Mouse (Mus musculus): ENCODE data around the gene Gdf15. TPM values are rescaled to one million over a fixed set of nuclear protein-coding genes. Genes with fewer than 3 reads are reported as not detected.

Gdf15 gene
- polyA plus RNA-seq, 1 experiment = 11.2 TPM

GRCm38 (mm10) chr8:70605871-70606779 lies 26.1 kb downstream of the Gdf15 start:
- no peak for DNase-seq
- WGBS = 71% methylated on average over 9 of the region's 9 CpGs
- Histone ChIP-seq H3K4me1 (ENCODE audit: control insufficient read depth, insufficient read depth, low read length) (peaks cover 6% of the 10 kb centered on the region; the same call in 1 of the 2 replicates), H3K27ac (ENCODE audit: insufficient read depth, low read depth, low read length) (no peak overlapping the region), H3K36me3 (ENCODE audit: control insufficient read depth, insufficient read depth, low read length) (no peaks in the 10 kb centered on the region), H3K27me3 (replicated peaks; ENCODE audit: control insufficient read depth, insufficient read depth, low read length) (no peaks in the 10 kb centered on the region), H3K4me3 (ENCODE audit: insufficient read depth, low read depth, low read length) (no peak overlapping the region)
- no peak for TF ChIP-seq POLR2A (IDR thresholded peaks at IDR 0.05; ENCODE audit: low read depth, low read length)
- no peak for TF ChIP-seq CTCF (conservative IDR thresholded peaks at IDR 0.05; ENCODE audit: insufficient read depth, insufficient read length, low read depth, low read length)

DNA sequence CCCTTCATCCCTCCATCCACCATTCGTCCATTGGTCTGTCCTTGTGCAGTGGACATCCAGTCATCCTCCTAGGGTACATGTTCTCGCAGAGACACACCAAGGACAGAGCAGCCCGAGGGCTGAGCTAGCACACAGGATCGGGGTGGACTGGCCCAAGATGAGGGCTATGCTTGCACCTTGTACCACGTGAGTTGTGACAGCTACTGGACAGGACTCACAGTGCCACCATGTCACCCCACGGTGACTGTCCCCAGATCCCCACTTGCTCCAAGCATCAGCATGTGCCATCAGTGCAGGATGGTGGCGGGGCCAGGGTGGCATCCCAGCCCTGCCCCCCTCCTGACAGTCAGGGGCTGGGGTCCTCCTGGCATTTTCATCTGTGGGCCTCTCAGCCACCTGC lies 27.7 kb downstream of the Gdf15 start:
- Histone ChIP-seq H3K36me3 (ENCODE audit: control insufficient read depth, insufficient read depth, low read length) (no peaks in the 10 kb centered on the region), H3K27ac (ENCODE audit: insufficient read depth, low read depth, low read length) (no peak overlapping the region), H3K27me3 (replicated peaks; ENCODE audit: control insufficient read depth, insufficient read depth, low read length) (no peaks in the 10 kb centered on the region), H3K4me3 (ENCODE audit: insufficient read depth, low read depth, low read length) (no peak overlapping the region), H3K4me1 (ENCODE audit: control insufficient read depth, insufficient read depth, low read length) (peaks cover 5% of the 10 kb centered on the region; the same call in 1 of the 2 replicates)
- no peak for DNase-seq
- TF ChIP-seq POLR2A (IDR thresholded peaks at IDR 0.05; ENCODE audit: low read depth, low read length) = no peak
- no peak for TF ChIP-seq CTCF (conservative IDR thresholded peaks at IDR 0.05; ENCODE audit: insufficient read depth, insufficient read length, low read depth, low read length)
- WGBS = 78% methylated on average over 7 of the region's 7 CpGs

DNA sequence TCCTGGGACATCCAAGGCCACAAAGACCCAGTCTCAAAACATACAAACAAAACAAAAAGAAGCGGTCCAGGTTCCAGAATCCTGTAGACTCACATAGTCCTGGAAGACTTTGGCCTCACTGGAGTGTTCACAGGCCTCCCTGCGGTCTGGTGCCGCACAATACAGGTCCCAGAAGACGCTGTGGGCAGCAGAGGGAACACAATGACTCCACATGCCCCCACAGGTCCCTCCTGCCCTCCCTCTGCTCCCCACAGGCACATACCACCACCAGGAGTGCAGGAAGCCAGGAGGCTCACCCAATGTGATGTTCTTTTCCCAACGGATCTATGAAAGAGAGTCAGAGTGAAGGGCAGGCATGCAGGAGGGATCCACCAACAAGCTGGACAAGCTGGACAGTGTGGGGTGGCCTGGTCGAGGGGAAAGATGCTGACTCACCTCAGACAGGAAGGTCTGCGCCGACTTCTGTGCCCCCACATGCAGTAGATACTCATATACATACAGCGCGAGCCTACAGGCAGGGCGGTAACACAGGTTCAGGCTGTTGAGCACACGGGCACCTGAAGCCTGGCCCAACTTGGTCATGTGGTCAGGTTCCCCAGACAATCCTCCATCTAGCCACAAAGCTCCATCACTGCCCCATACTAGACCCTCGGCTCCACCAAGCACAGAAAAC lies 30.0 kb downstream of the Gdf15 start:
- TF ChIP-seq POLR2A (IDR thresholded peaks at IDR 0.05; ENCODE audit: low read depth, low read length) = no peak
- no peak for TF ChIP-seq CTCF (conservative IDR thresholded peaks at IDR 0.05; ENCODE audit: insufficient read depth, insufficient read length, low read depth, low read length)
- no peak overlapping the region for H3K4me3 ChIP-seq (ENCODE audit: insufficient read depth, low read depth, low read length)
- H3K36me3 ChIP-seq (ENCODE audit: control insufficient read depth, insufficient read depth, low read length) = no peaks in the 10 kb centered on the region
- no peak overlapping the region for H3K27ac ChIP-seq (ENCODE audit: insufficient read depth, low read depth, low read length)
- 93% methylated on average over 13 of the region's 13 CpGs for WGBS
- no peaks in the 10 kb centered on the region for H3K27me3 ChIP-seq (replicated peaks; ENCODE audit: control insufficient read depth, insufficient read depth, low read length)
- no peak for DNase-seq
- no peaks in the 10 kb centered on the region for H3K4me1 ChIP-seq (ENCODE audit: control insufficient read depth, insufficient read depth, low read length)

DNA sequence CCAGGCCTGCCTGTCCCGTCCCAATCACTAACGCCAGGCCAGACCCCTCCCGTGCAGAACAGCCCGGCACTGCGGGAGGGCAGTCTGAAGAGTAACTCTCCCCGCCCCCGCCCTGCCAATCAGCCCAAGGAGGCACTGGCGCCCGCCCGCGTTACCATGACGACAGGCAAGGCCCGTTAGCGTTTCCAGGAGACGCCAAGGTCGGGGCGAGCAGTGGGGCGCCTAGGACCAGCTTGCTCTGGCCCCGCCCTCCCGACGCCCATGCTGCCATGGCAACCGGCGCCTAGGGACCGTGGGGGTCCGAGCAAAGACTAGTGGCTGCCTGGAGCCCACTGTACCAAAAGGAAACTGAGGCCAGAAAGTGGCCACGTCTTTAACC lies 31.0 kb downstream of the Gdf15 start:
- H3K4me1 ChIP-seq (ENCODE audit: control insufficient read depth, insufficient read depth, low read length) = no peaks in the 10 kb centered on the region
- no peak overlapping the region for H3K27ac ChIP-seq (ENCODE audit: insufficient read depth, low read depth, low read length)
- peak; percentile 91 for DNase-seq
- H3K36me3 ChIP-seq (ENCODE audit: control insufficient read depth, insufficient read depth, low read length) = no peaks in the 10 kb centered on the region
- H3K4me3 ChIP-seq (ENCODE audit: insufficient read depth, low read depth, low read length) = no peak overlapping the region
- TF ChIP-seq POLR2A (IDR thresholded peaks at IDR 0.05; ENCODE audit: low read depth, low read length) (no peak), CTCF (conservative IDR thresholded peaks at IDR 0.05; ENCODE audit: insufficient read depth, insufficient read length, low read depth, low read length) (no peak)
- WGBS = 6% methylated on average over 26 of the region's 26 CpGs
- no peaks in the 10 kb centered on the region for H3K27me3 ChIP-seq (replicated peaks; ENCODE audit: control insufficient read depth, insufficient read depth, low read length)

- H3K4me3 ChIP-seq (ENCODE audit: insufficient read depth, low read depth, low read length) = no peak overlapping the region
- DNase-seq = peak; percentile 71
- H3K27ac ChIP-seq (ENCODE audit: insufficient read depth, low read depth, low read length) = peak overlapping the region; percentile 45; the same call in 1 of the 2 replicates
- TF ChIP-seq POLR2A (IDR thresholded peaks at IDR 0.05; ENCODE audit: low read depth, low read length) = no peak
- no peak for TF ChIP-seq CTCF (conservative IDR thresholded peaks at IDR 0.05; ENCODE audit: insufficient read depth, insufficient read length, low read depth, low read length)
- 40% methylated on average over 10 of the region's 10 CpGs for WGBS
- no peaks in the 10 kb centered on the region for H3K4me1 ChIP-seq (ENCODE audit: control insufficient read depth, insufficient read depth, low read length)
- H3K36me3 ChIP-seq (ENCODE audit: control insufficient read depth, insufficient read depth, low read length) = no peaks in the 10 kb centered on the region
- no peaks in the 10 kb centered on the region for H3K27me3 ChIP-seq (replicated peaks; ENCODE audit: control insufficient read depth, insufficient read depth, low read length)
Observed at GRCm38 (mm10) chr8:70600473-70601270, 31.6 kb downstream of the Gdf15 start.

DNA sequence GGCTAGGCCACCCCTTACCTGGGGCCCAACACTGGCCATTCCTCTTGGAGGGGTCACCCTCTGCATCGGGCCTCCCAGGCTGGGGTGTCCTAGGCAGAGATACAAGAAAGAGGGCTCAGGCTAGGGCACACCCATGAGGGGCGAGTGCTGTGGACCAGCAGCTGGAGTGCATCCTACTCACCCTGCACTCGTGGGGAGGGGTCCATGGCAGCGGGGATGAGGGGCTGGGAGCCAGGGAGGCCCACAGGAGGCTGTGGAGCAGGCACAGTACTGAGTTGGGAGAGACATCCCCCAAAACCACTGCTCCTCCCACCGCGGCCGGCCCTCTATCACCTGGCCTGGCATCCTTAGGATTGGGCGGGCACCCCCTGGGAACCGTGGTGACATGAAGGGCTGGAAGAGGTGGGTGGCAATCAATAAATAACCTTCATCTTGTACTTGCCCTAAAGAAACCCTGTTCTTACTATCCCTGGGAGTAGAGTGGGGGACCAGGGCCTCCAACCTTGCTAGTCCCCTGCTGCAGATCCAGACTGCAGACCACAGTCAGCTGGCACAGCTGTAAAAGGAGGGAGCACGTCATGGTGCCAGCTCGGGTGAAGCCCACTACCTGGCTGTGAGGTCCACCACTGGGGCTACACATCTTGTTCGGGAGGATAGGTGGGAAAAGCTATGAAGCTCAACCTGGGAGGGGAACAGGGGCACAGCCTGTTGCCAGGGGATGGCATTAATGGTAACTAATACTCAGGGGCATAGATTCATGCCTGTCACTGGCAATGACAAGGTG lies 32.6 kb downstream of the Gdf15 start:
- no peak for DNase-seq
- Histone ChIP-seq H3K4me3 (ENCODE audit: insufficient read depth, low read depth, low read length) (no peak overlapping the region), H3K27me3 (replicated peaks; ENCODE audit: control insufficient read depth, insufficient read depth, low read length) (no peaks in the 10 kb centered on the region), H3K4me1 (ENCODE audit: control insufficient read depth, insufficient read depth, low read length) (no peaks in the 10 kb centered on the region), H3K27ac (ENCODE audit: insufficient read depth, low read depth, low read length) (no peak overlapping the region), H3K36me3 (ENCODE audit: control insufficient read depth, insufficient read depth, low read length) (no peaks in the 10 kb centered on the region)
- WGBS = 86% methylated on average over 12 of the region's 12 CpGs
- TF ChIP-seq POLR2A (IDR thresholded peaks at IDR 0.05; ENCODE audit: low read depth, low read length) (no peak), CTCF (conservative IDR thresholded peaks at IDR 0.05; ENCODE audit: insufficient read depth, insufficient read length, low read depth, low read length) (no peak)
